Mouse (Mus musculus): ENCODE results near the gene Catsperd. TPM values are rescaled to one million over a fixed set of nuclear protein-coding genes. Genes with fewer than 3 reads are reported as not detected.
A peak's percentile ranks its signal among the peaks of the same experiment; 100 is the strongest.

The Catsperd gene
- polyA plus RNA-seq, 1 experiment from 2014 or later = 0.92 TPM

DNA sequence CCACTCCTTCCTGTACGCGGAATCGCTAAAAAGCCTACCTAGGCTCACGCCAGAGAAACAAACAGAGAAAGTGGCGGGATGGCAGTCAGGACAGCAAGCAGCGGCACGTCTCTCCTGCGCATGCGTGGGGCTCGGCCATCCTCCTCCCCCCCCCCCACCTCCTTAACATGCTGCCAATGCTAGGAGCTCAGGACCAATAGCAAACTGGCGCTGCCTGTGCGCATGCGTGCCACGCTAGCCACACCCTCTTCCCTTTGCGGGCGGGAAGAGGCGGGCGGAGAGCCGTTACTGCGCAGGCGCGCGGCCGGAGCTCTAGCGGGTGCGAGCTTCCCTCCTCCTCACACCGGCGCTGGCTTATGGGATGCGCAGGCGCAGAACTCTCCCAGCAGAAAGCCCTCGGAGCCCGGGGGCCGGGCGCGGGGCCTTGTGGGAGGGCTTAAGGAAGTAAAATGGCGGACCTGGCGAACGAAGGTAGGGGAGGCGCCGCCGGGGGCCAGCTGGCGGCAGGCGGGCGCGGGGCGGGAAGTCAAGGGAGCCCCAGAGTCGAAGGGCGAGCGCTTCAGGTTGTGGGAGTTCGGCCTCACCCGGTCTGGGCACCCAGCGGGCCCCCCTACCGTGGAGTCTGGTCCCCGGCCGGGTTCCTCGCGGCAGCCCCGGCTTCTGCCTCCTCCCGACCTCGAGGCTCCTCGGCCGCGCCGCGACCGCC, 45.2 kb downstream of the Catsperd start, which contains the start of gene Ranbp3:
Gene Ranbp3, plus strand, starts transcription at position 354 of the 706 bp plus-strand sequence.
- H3K36me3 ChIP-seq = peaks cover 30% of the 10 kb centered on the region
- peak within 1 kb of the TSS; percentile 88 for H3K27ac ChIP-seq
- peak within 1 kb of the TSS; percentile 97 for H3K9ac ChIP-seq
- H3K4me1 ChIP-seq = peaks cover 31% of the 10 kb centered on the region
- peak within 1 kb of the TSS; percentile 96 for H3K4me3 ChIP-seq
- peaks cover 5% of the 10 kb centered on the region for H3K27me3 ChIP-seq
- WGBS = under 1% methylated on average over 62 of the region's 66 CpGs
- ATAC-seq (ENCODE audit: low FRiP score, low read depth) = peak; percentile 92
- H3K9me3 ChIP-seq = no peaks in the 10 kb centered on the region
- H3K4me2 ChIP-seq (replicated peaks) = peak within 1 kb of the TSS; percentile 84

- Histone ChIP-seq H3K9me3 (no peaks in the 10 kb centered on the region), H3K9ac (peak overlapping the region; percentile 97), H3K4me1 (peaks cover 25% of the 10 kb centered on the region), H3K27ac (peak overlapping the region; percentile 84), H3K36me3 (peaks cover 34% of the 10 kb centered on the region), H3K4me3 (peak overlapping the region; percentile 96), H3K27me3 (no peaks in the 10 kb centered on the region), H3K4me2 (replicated peaks) (peak overlapping the region; percentile 84)
- ATAC-seq (ENCODE audit: low FRiP score, low read depth) = no peak
- WGBS = 2% methylated on average over 37 of the region's 37 CpGs
These were observed 45.9 kb downstream of the Catsperd start for GRCm38 (mm10) chr17:56673647-56674416.

GRCm38 (mm10) chr17:56681791-56682190, 53.8 kb downstream of the Catsperd start:
- H3K27ac ChIP-seq = no peak overlapping the region
- WGBS = 76% methylated on average over 4 of the region's 4 CpGs
- H3K9me3 ChIP-seq = no peaks in the 10 kb centered on the region
- no peak overlapping the region for H3K9ac ChIP-seq
- peaks cover 83% of the 10 kb centered on the region for H3K36me3 ChIP-seq
- ATAC-seq (ENCODE audit: low FRiP score, low read depth) = no peak
- no peak overlapping the region for H3K4me2 ChIP-seq (replicated peaks)
- no peaks in the 10 kb centered on the region; the same call in 1 of the 2 replicates for H3K4me1 ChIP-seq
- no peaks in the 10 kb centered on the region for H3K27me3 ChIP-seq
- no peak overlapping the region for H3K4me3 ChIP-seq

DNA sequence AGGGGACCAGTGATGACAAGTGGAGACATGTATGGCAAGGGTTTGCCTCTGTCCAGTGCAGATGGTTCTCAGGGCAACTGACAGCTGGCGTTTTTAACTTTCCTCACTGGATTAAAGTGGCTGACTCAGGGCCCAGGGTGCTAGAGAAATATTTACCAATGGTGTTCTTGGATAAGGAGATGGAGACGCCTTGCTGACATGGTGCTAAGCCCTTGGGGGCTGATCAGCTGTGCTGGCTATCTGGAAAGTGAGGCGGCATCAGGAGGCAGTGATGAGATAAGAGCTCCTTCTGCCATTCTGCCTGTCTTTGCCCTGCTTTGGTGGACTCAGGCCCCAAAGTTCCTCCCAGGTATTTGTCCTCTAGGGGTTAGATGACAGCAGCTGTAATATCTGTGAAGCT, 54.9 kb downstream of the Catsperd start:
- Histone ChIP-seq H3K4me2 (replicated peaks) (no peak overlapping the region), H3K27ac (no peak overlapping the region), H3K36me3 (peaks cover 83% of the 10 kb centered on the region), H3K27me3 (no peaks in the 10 kb centered on the region), H3K4me3 (no peak overlapping the region), H3K9ac (no peak overlapping the region), H3K9me3 (no peaks in the 10 kb centered on the region), H3K4me1 (no peaks in the 10 kb centered on the region)
- WGBS = 81% methylated on average over 3 of the region's 3 CpGs
- ATAC-seq (ENCODE audit: low FRiP score, low read depth) = no peak

- H3K4me2 ChIP-seq (replicated peaks) = no peak overlapping the region
- 85% methylated on average over 5 of the region's 5 CpGs for WGBS
- H3K4me3 ChIP-seq = no peak overlapping the region
- no peaks in the 10 kb centered on the region for H3K9me3 ChIP-seq
- H3K27ac ChIP-seq = no peak overlapping the region
- no peak overlapping the region for H3K9ac ChIP-seq
- no peaks in the 10 kb centered on the region for H3K27me3 ChIP-seq
- H3K4me1 ChIP-seq = no peaks in the 10 kb centered on the region
- ATAC-seq (ENCODE audit: low FRiP score, low read depth) = no peak
- H3K36me3 ChIP-seq = peaks cover 87% of the 10 kb centered on the region
These were observed 55.7 kb downstream of the Catsperd start for GRCm38 (mm10) chr17:56683546-56684140.

- H3K4me3 ChIP-seq = no peak overlapping the region
- 88% methylated on average over 2 of the region's 2 CpGs for WGBS
- H3K9ac ChIP-seq = no peak overlapping the region
- no peaks in the 10 kb centered on the region for H3K4me1 ChIP-seq
- no peak for ATAC-seq (ENCODE audit: low FRiP score, low read depth)
- H3K4me2 ChIP-seq (replicated peaks) = no peak overlapping the region
- no peak overlapping the region for H3K27ac ChIP-seq
- no peaks in the 10 kb centered on the region for H3K9me3 ChIP-seq
- H3K27me3 ChIP-seq = no peaks in the 10 kb centered on the region
- H3K36me3 ChIP-seq = peaks cover 90% of the 10 kb centered on the region
These were observed 56.7 kb downstream of the Catsperd start for GRCm38 (mm10) chr17:56684649-56685048.

- H3K9me3 ChIP-seq = no peaks in the 10 kb centered on the region
- no peaks in the 10 kb centered on the region for H3K27me3 ChIP-seq
- peaks cover 90% of the 10 kb centered on the region for H3K36me3 ChIP-seq
- ATAC-seq (ENCODE audit: low FRiP score, low read depth) = no peak
- no peak overlapping the region for H3K9ac ChIP-seq
- H3K4me1 ChIP-seq = no peaks in the 10 kb centered on the region
- 87% methylated on average over 4 of the region's 4 CpGs for WGBS
- H3K4me2 ChIP-seq (replicated peaks) = no peak overlapping the region
- no peak overlapping the region for H3K27ac ChIP-seq
- H3K4me3 ChIP-seq = no peak overlapping the region
These were observed 58.9 kb downstream of the Catsperd start for GRCm38 (mm10) chr17:56686801-56687200.

GRCm38 (mm10) chr17:56688045-56688444, 60.1 kb downstream of the Catsperd start:
- no peak overlapping the region for H3K4me2 ChIP-seq (replicated peaks)
- peaks cover 7% of the 10 kb centered on the region; the same call in 1 of the 2 replicates for H3K4me1 ChIP-seq
- peaks cover 89% of the 10 kb centered on the region for H3K36me3 ChIP-seq
- H3K27me3 ChIP-seq = no peaks in the 10 kb centered on the region
- ATAC-seq (ENCODE audit: low FRiP score, low read depth) = no peak
- H3K27ac ChIP-seq = no peak overlapping the region
- no peaks in the 10 kb centered on the region for H3K9me3 ChIP-seq
- H3K9ac ChIP-seq = no peak overlapping the region
- no peak overlapping the region for H3K4me3 ChIP-seq

- Histone ChIP-seq H3K9ac (no peak overlapping the region), H3K4me3 (no peak overlapping the region), H3K4me2 (replicated peaks) (no peak overlapping the region), H3K4me1 (peaks cover 13% of the 10 kb centered on the region), H3K27ac (no peak overlapping the region), H3K27me3 (no peaks in the 10 kb centered on the region), H3K36me3 (peaks cover 90% of the 10 kb centered on the region), H3K9me3 (no peaks in the 10 kb centered on the region)
- 80% methylated on average over 2 of the region's 2 CpGs for WGBS
- no peak for ATAC-seq (ENCODE audit: low FRiP score, low read depth)
These were observed 60.7 kb downstream of the Catsperd start for GRCm38 (mm10) chr17:56688689-56689088.

- Histone ChIP-seq H3K27me3 (no peaks in the 10 kb centered on the region), H3K9ac (peak overlapping the region; percentile 13; the same call in 1 of the 2 replicates), H3K4me1 (peaks cover 18% of the 10 kb centered on the region), H3K4me3 (no peak overlapping the region), H3K9me3 (no peaks in the 10 kb centered on the region), H3K27ac (peak overlapping the region; percentile 10; the same call in 1 of the 2 replicates), H3K4me2 (replicated peaks) (no peak overlapping the region), H3K36me3 (peaks cover 99% of the 10 kb centered on the region)
- ATAC-seq (ENCODE audit: low FRiP score, low read depth) = no peak
- WGBS = 38% methylated on average over 1 of the region's 1 CpGs
These were observed 65.5 kb downstream of the Catsperd start for GRCm38 (mm10) chr17:56693395-56693794.

- Histone ChIP-seq H3K4me3 (no peak overlapping the region), H3K9ac (peak overlapping the region; percentile 13; the same call in 1 of the 2 replicates), H3K4me1 (peaks cover 18% of the 10 kb centered on the region), H3K27ac (peak overlapping the region; percentile 10; the same call in 1 of the 2 replicates), H3K9me3 (no peaks in the 10 kb centered on the region), H3K27me3 (no peaks in the 10 kb centered on the region), H3K36me3 (peaks cover 99% of the 10 kb centered on the region), H3K4me2 (replicated peaks) (no peak overlapping the region)
- 49% methylated on average over 6 of the region's 6 CpGs for WGBS
- ATAC-seq (ENCODE audit: low FRiP score, low read depth) = peak; percentile 52
These were observed 65.9 kb downstream of the Catsperd start for GRCm38 (mm10) chr17:56693851-56694310.

- Histone ChIP-seq H3K4me1 (no peaks in the 10 kb centered on the region), H3K9me3 (no peaks in the 10 kb centered on the region), H3K4me3 (no peak overlapping the region), H3K27me3 (no peaks in the 10 kb centered on the region), H3K27ac (no peak overlapping the region), H3K9ac (no peak overlapping the region), H3K4me2 (replicated peaks) (no peak overlapping the region), H3K36me3 (peaks cover 96% of the 10 kb centered on the region)
- WGBS = 78% methylated on average over 2 of the region's 2 CpGs
- no peak for ATAC-seq (ENCODE audit: low FRiP score, low read depth)
These were observed 72.5 kb downstream of the Catsperd start for GRCm38 (mm10) chr17:56700451-56700850.

Measured in limb, embryonic 13.5 days (tissue).